Mouse (Mus musculus) heart, embryonic 12.5 days (tissue): Measurements from ENCODE around the gene Dock8. TPM values are rescaled to one million over a fixed set of nuclear protein-coding genes. Genes with fewer than 3 reads are reported as not detected.

ENCODE experiments used
- polyA plus RNA-seq: library from polyadenylated mRNA; unstranded; fragments of >200 nt; fragmentation: Nextera tagmentation; extraction: Ambion mirVana; gene quantifications from 2 replicates; pipeline ENCODE4 v1.2.1, GENCODE M21; 2016

The Dock8 gene
- polyA plus RNA-seq, 1 experiment from 2014 or later = 3.2 TPM

Other genes starting within 250 kb of the Dock8 start
- 4.7 and 5.1 TPM in 2 replicates for gene Pgm5, start 137.7 kb upstream of the Dock8 start, polyA plus RNA-seq
- 627 and 634 TPM in 2 replicates for gene Gm10053, start 123.8 kb upstream of the Dock8 start, polyA plus RNA-seq
- gene Foxd4, start 98.3 kb upstream of the Dock8 start, polyA plus RNA-seq = not detected in 2 replicates
- 15.7 and 18.5 TPM in 2 replicates for gene Cbwd1, start 37.9 kb upstream of the Dock8 start, polyA plus RNA-seq
- 81.5 and 82.8 TPM in 2 replicates for gene Kank1, start 237.4 kb downstream of the Dock8 start, polyA plus RNA-seq